Mouse (Mus musculus) forebrain, postnatal 0 days (tissue): Measurements from ENCODE around the gene Fgf13. TPM values are rescaled to one million over a fixed set of nuclear protein-coding genes. Genes with fewer than 3 reads are reported as not detected.

Experiments used
- ATAC-seq: fragments of 200-750 bp; cut with Nextera tagmentation; 2 replicates; pipeline ENCODE4 v1.8.0; 2017; ENCODE audit warnings: mild to moderate bottlenecking, moderate library complexity
- DNase-seq: peaks from one replicate; pipeline ENCODE4 v3.0.0-alpha.2; 2015
- H3K27ac ChIP-seq: fragments of 300-500 bp; sonication (generic); 2 replicates; pipeline ENCODE4 v1.5.1; 2014; ENCODE audit warnings: low read depth, mild to moderate bottlenecking, antibody characterized with exemption, low read length, moderate library complexity, mixed read lengths
- H3K27me3 ChIP-seq: fragments of 300-500 bp; sonication (generic); 2 replicates; pipeline ENCODE4 v1.6.1; 2014; ENCODE audit warnings: mild to moderate bottlenecking, low read length, mixed read lengths; ENCODE audit not compliant: insufficient read depth
- H3K36me3 ChIP-seq: fragments of 300-500 bp; sonication (generic); 2 replicates; pipeline ENCODE4 v1.6.1; 2014; ENCODE audit warnings: mild to moderate bottlenecking, moderate library complexity; ENCODE audit not compliant: insufficient read depth
- H3K4me1 ChIP-seq: fragments of 300-500 bp; sonication (generic); 2 replicates; pipeline ENCODE4 v1.6.1; 2014; ENCODE audit warnings: antibody characterized with exemption; ENCODE audit not compliant: insufficient read depth
- H3K4me2 ChIP-seq: fragments of 300-500 bp; sonication (generic); 2 replicates; pipeline ENCODE4 v1.6.1; 2014; ENCODE audit warnings: low read depth, mild to moderate bottlenecking, moderate library complexity
- H3K4me3 ChIP-seq: fragments of 300-500 bp; sonication (generic); 2 replicates; pipeline ENCODE4 v1.5.1; 2014; ENCODE audit warnings: low read depth, low read length, mixed read lengths
- H3K9ac ChIP-seq: fragments of 300-500 bp; sonication (generic); 2 replicates; pipeline ENCODE4 v1.6.1; 2014; ENCODE audit warnings: mild to moderate bottlenecking
- H3K9me3 ChIP-seq: fragments of 300-500 bp; sonication (generic); 2 replicates; pipeline ENCODE4 v1.6.1; 2016; ENCODE audit warnings: low read length
- CTCF ChIP-seq: sonication (generic); IDR thresholded peaks from 2 replicates; pipeline ENCODE4 v1.5.1; 2016; ENCODE audit warnings: antibody characterized with exemption, control low read depth, low read depth
- WGBS: fragments of 180-500 bp; shearing (Covaris S2); extraction: QIAGEN DNeasy Blood & Tissue Kit; methylation state at CpG from one replicate; pipeline ENCODE4 v1.1.7; 2014; 5-methylcytosine and 5-hydroxymethylcytosine counted together
- polyA plus RNA-seq: library from polyadenylated mRNA; unstranded; fragments of >200 nt; fragmentation: Nextera tagmentation; extraction: Ambion mirVana; gene quantifications from 2 replicates; pipeline ENCODE4 v1.2.1, GENCODE M21; 2015
- total RNA-seq: library from RNA; depleted of rRNA; stranded (reverse); fragments of >200 nt; gene quantifications from 2 replicates; pipeline ENCODE4 v1.2.3, GENCODE M21; 2014

Fgf13 gene
- total and polyA plus RNA-seq, 2 experiments from 2014 or later = 187 to 236 TPM

DNA sequence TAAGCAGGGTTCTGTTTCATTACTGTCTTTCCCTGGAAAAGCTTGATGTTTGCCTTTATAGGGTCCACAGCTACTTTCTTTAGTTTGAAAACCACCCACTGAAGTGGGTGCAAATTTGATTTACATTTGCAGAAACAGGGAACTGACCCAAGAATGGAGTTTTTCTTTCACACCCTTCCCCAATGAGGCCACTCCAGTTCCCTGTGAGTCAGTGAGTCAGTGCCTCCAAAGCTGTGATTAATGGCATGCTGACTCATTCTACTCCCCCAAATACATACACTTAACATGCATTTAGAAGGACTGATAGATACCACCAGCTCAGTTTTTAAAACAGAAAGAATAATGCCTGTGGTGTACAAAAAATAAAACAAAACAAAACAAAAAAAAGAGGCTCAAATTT, 316.3 kb downstream of the Fgf13 start:
- Histone ChIP-seq H3K4me1 (no peaks in the 10 kb centered on the region), H3K9ac (no peak overlapping the region), H3K9me3 (no peaks in the 10 kb centered on the region), H3K36me3 (no peaks in the 10 kb centered on the region), H3K27ac (no peak overlapping the region), H3K4me2 (no peak overlapping the region), H3K27me3 (no peaks in the 10 kb centered on the region), H3K4me3 (no peak overlapping the region)
- TF ChIP-seq CTCF = no peak
- ATAC-seq (no peak), DNase-seq (no peak)

DNA sequence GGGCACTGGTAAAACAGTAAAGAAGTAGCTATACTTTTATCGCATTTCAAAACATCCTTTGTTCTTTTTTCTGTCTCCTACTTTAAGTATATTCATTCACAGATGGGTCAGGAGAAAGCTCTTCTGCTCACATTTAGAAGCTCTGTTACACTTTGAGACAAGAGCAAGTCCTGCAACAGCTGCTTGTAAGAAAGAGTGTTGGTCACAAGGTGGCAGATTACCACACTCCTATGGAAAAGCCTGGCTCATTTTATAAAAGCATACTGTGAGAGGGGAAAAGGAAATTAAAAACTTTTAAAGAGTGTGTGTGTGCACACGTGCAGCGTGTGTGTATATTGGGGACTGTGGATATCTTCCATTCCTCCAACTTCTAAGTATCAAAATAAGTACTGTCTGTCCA, 324.1 kb downstream of the Fgf13 start:
- no peaks in the 10 kb centered on the region for H3K36me3 ChIP-seq
- no peaks in the 10 kb centered on the region for H3K27me3 ChIP-seq
- no peaks in the 10 kb centered on the region for H3K9me3 ChIP-seq
- no peak overlapping the region for H3K4me2 ChIP-seq
- no peak for DNase-seq
- ATAC-seq = no peak
- WGBS = 71% methylated on average over 3 of the region's 3 CpGs
- TF ChIP-seq CTCF = 0 out of 2 replicates have a peak, but pooled peaks have one; percentile 4
- H3K27ac ChIP-seq = no peak overlapping the region
- H3K9ac ChIP-seq = no peak overlapping the region
- H3K4me3 ChIP-seq = no peak overlapping the region
- H3K4me1 ChIP-seq = no peaks in the 10 kb centered on the region

DNA sequence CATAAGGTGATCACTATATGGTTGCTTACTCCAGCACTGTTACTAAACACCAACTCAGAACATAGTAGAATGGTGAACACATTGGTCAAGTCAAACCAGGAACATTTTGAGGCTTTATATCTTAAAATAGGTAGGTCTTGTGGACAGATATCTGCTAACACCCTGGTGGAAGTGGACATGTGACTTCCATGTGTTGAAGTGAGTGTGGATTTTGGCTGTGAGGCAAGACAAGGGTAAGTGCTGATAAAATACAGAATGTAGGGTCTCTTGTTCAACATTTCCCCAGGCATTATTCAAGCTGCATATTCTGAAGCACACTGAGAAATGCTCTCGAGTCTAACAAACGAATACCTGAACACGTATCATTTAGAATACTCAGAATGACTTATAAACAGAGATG, 324.7 kb downstream of the Fgf13 start:
- H3K36me3 ChIP-seq = no peaks in the 10 kb centered on the region
- no peaks in the 10 kb centered on the region for H3K9me3 ChIP-seq
- H3K4me3 ChIP-seq = no peak overlapping the region
- no peak for TF ChIP-seq CTCF
- 88% methylated on average over 3 of the region's 3 CpGs for WGBS
- H3K9ac ChIP-seq = no peak overlapping the region
- ATAC-seq (no peak), DNase-seq (no peak)
- H3K4me1 ChIP-seq = no peaks in the 10 kb centered on the region
- H3K27me3 ChIP-seq = no peaks in the 10 kb centered on the region
- H3K27ac ChIP-seq = no peak overlapping the region
- H3K4me2 ChIP-seq = no peak overlapping the region

DNA sequence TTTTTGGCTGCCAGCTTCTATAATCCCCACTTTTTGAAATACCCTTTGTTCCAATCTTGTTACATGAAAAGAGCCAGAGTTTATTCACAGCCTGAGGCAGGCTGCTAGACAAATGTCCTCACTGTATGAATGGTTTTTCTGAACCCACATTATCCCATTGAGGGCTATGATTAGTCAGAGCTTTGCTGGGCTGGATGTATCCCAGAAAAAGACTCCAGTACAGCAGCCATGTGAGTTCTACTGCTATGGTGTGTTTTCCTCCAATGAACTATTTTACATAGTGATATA, 326.5 kb downstream of the Fgf13 start:
- DNase-seq = peak; percentile 8
- H3K4me2 ChIP-seq = no peak overlapping the region
- H3K27ac ChIP-seq = no peak overlapping the region
- no peaks in the 10 kb centered on the region for H3K9me3 ChIP-seq
- no peak overlapping the region for H3K4me3 ChIP-seq
- no peak overlapping the region for H3K9ac ChIP-seq
- no peaks in the 10 kb centered on the region for H3K36me3 ChIP-seq
- H3K27me3 ChIP-seq = no peaks in the 10 kb centered on the region
- ATAC-seq = peak; percentile 66; the same call in 1 of the 2 replicates
- no peak for TF ChIP-seq CTCF
- H3K4me1 ChIP-seq = no peaks in the 10 kb centered on the region

DNA sequence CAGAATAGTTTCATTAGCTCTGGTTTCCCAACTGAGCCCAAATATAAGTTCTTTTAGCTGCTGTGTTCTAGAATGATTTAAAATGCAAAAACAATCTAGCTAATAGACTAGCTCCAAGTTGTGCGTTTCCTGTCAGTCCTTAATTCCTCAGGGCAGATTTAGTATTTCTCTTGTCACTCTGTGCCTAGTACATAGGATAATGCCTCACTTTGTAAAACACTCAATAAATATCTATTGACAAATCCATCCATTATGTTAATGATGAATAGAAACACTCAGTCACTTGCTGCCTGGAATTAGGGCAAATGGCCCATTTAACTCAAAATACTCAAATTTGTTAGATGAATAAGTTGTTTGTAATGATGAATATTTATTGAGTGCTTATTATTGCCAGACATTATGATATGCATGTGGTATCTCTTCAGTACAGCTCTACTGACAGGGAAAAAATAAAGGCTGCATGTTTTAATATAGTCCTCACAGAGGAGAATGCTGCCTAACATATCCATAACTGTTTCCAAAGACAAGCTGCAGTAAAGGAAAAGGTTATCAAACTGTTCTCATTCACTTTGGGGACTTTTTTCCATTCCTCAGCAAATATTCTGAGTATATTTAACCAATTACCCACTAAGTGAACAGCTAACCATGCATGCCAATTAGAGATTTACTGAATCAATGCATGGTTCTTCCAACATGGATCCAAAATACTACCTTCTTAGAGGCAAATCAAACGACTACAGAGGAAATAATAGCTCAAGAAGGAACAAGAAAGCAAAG, 327.0 kb downstream of the Fgf13 start:
- no peak; the same call in 1 of the 2 replicates for ATAC-seq
- Histone ChIP-seq H3K4me2 (no peak overlapping the region), H3K27ac (no peak overlapping the region), H3K27me3 (no peaks in the 10 kb centered on the region), H3K36me3 (no peaks in the 10 kb centered on the region), H3K9me3 (no peaks in the 10 kb centered on the region), H3K4me3 (no peak overlapping the region), H3K4me1 (no peaks in the 10 kb centered on the region), H3K9ac (no peak overlapping the region)
- TF ChIP-seq CTCF = no peak
- DNase-seq = no peak
- 20% methylated on average over 2 of the region's 2 CpGs for WGBS

DNA sequence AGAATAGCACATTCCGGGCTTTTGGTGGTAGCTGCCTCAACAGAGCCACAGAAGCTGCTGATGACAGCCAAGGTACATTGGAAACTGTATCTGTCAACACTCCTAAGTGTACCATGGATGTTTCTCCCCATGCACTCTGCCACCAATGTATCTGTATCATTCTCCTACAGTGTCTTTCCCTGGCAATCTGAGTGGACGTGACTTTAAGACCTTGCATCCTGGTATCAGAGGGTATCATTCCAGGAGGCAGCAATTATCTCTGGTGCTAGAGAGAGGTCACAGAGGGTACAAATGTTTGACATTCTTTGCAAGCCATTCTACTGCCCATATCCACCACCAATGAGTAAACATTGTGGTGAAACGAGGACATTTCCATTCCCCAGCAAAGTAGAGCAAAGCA, 347.2 kb downstream of the Fgf13 start:
- Histone ChIP-seq H3K4me2 (no peak overlapping the region), H3K36me3 (no peaks in the 10 kb centered on the region), H3K27ac (no peak overlapping the region), H3K27me3 (no peaks in the 10 kb centered on the region), H3K9me3 (no peaks in the 10 kb centered on the region), H3K4me3 (no peak overlapping the region), H3K4me1 (no peaks in the 10 kb centered on the region), H3K9ac (no peak overlapping the region)
- DNase-seq = no peak
- no peak for ATAC-seq
- no peak for TF ChIP-seq CTCF
- WGBS = 83% methylated on average over 3 of the region's 3 CpGs

DNA sequence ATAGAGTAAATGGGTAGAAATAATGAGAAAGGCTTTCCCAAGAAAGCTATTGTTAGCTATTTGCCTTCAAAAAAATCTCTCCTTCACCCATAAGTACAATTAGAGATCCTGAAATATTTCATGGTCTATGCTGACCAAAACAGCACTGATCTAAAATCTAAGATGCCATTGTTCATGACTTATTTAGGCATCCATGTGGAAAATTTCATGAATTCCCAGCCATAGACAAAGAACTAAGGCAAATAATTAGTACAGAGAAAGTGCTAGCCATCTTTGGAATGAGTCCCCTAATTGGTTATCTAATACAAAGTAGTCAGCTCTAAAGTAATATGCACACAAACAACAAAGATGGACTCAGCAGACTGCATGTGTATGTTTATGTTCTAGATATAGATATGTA, 366.7 kb downstream of the Fgf13 start:
- Histone ChIP-seq H3K27me3 (no peaks in the 10 kb centered on the region), H3K4me2 (no peak overlapping the region), H3K27ac (no peak overlapping the region), H3K9ac (no peak overlapping the region), H3K4me3 (no peak overlapping the region), H3K9me3 (no peaks in the 10 kb centered on the region), H3K36me3 (no peaks in the 10 kb centered on the region), H3K4me1 (no peaks in the 10 kb centered on the region)
- TF ChIP-seq CTCF = no peak
- ATAC-seq (no peak), DNase-seq (no peak)

DNA sequence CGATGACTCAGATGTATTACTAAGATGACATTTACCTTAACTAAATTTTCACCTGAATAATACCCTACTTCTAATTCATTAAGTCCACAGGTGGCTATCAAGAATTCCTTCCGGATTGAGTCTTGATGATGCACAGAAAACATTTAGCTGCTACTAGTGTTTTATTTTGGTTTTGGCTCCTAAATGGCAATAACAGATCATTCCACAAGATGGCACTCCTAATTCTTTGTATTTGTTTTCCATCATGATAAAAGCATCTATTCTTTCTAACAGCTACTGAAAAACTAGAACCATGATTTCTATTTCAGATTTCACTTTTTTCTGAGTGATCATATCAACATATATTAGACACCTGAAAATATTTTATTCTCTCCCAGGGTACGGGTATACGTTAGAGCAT, 373.7 kb downstream of the Fgf13 start:
- WGBS = 75% methylated on average over 4 of the region's 4 CpGs
- H3K36me3 ChIP-seq = no peaks in the 10 kb centered on the region
- ATAC-seq (no peak), DNase-seq (peak; percentile 54)
- no peaks in the 10 kb centered on the region for H3K4me1 ChIP-seq
- no peaks in the 10 kb centered on the region for H3K9me3 ChIP-seq
- no peak overlapping the region for H3K9ac ChIP-seq
- no peak overlapping the region for H3K4me3 ChIP-seq
- peak; percentile 60 for TF ChIP-seq CTCF
- H3K27ac ChIP-seq = no peak overlapping the region
- no peaks in the 10 kb centered on the region for H3K27me3 ChIP-seq
- no peak overlapping the region for H3K4me2 ChIP-seq
